Mouse (Mus musculus) brain, adult 2 months (tissue): ENCODE measurements around the gene Gm20604.

Source experiments
- DNase-seq: peaks from one replicate; pipeline ENCODE4 v3.0.0; 2011; ENCODE audit warnings: low read depth, low spot score

The Gm20604 gene

GRCm38 (mm10) chr12:102706833-102707463 is 51.5 kb downstream of the Gm20604 start:
- DNase-seq, result no peak

- DNase-seq, result peak; percentile 72
Observed at GRCm38 (mm10) chr12:102705906-102706640, 52.4 kb downstream of the Gm20604 start.

- DNase-seq, result peak; percentile 93
Observed at GRCm38 (mm10) chr12:102705216-102705871, 53.1 kb downstream of the Gm20604 start.

- DNase-seq, result peak; percentile 77
Observed at GRCm38 (mm10) chr12:102704457-102705198, 53.8 kb downstream of the Gm20604 start, which contains the start of gene Itpk1. Gene Itpk1, minus strand, starts transcription at chr12:102704930.

DNA sequence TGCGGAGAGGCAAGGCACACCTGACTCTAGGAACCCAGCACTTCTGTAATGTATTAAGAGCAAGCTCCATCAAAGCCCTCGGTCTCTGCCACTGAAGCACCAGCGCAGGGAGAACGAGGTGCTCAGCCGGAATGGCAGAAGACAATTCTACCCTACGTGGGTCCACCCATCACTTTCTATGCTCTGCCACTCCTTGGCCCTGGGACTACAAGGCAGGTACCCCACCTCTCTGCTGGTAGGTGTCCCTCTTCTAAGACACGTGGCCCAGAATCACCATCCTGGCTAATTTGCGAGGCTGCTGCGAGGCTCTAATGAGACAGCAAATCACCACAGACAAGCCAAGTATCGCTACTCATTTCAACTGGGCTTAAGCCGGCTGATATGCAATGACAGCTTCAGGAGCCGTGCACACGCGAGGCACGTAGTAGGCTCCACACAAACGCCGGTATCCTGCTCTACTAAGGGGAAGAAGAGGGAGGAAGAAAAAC is 54.5 kb downstream of the Gm20604 start:
- DNase-seq, result no peak

GRCm38 (mm10) chr12:102703441-102703840 is 55.0 kb downstream of the Gm20604 start:
- no peak for DNase-seq

GRCm38 (mm10) chr12:102703111-102703412 is 55.4 kb downstream of the Gm20604 start:
- DNase-seq, result peak; percentile 80

DNA sequence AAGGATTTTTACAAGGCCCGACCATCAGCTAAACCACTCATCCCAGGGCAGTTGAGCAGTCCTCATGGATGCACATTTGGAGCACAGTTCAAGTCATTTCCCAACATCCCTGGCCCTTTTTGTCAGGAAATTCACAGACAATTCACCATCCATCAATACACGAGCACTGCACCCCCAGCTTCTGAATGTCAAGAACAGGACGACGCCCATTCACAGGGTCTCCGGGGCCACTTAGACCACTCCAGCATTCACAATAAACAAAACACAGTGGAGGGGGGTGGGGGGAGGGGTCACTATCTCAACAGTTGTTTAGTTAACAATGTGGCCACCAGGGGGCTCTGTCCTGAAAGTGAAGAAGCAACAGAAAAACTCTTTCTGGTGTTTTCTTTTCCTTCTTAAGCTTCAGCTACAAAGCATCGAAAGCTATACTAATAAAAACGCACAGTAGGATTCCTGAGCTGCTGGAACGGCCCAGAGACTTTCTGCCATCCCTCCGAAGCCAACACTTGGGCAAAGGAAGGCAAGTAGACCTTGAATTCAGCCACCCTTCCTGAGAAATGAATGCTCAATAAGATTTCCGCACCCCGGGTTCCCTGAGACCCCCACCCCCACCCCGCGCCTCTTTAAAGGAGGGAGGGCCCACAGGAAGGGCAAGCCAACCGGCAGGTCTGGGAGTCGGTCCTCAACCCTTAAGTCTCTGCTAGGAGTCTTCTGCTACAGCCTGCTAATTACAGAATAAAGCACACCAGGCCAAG is 55.9 kb downstream of the Gm20604 start:
- peak; percentile 93 for DNase-seq

DNA sequence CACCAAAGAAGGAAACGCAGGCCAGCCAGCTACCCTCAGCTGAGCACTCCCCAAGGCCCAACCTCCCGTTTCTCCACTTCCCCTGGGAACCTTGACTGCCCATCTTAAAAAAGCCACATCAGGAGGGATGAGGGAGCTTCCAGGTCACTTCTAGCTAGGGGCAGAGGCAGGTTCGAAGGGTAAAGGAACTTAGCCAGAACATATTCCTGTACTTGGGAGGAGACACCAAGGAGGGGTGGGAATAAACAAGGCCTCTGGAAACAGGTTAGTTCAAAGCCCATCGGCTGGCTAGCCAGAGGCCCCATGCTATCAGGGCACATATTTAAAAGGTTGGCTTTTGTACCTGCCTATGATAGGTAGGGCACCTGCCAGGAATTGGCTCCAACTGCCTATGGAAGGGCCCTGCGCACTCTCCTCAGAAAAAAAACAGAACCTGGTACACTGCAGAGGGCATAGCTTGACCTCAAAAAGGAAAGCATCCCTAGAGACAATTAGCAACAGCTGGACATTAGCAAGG is 56.7 kb downstream of the Gm20604 start:
- no peak for DNase-seq

DNA sequence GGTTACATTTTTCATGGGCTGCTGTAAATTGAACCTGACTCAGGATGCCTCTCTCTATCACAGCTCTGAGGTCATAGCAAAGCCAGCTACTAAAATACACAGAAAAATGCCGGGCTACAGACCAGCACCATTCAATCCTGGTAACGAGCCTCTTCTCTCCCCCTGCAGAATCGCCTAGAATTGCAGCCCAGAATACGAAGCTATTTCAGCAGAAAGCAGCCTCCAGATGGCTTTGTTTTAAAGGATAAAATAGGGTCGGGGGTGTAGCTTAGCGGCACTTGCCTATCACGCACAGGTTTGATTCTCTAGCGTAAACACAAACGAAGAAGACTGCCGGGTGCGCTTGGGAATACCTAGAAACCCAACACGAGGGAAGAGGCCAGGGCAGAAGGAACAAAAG is 58.0 kb downstream of the Gm20604 start:
- peak; percentile 59 for DNase-seq

DNA sequence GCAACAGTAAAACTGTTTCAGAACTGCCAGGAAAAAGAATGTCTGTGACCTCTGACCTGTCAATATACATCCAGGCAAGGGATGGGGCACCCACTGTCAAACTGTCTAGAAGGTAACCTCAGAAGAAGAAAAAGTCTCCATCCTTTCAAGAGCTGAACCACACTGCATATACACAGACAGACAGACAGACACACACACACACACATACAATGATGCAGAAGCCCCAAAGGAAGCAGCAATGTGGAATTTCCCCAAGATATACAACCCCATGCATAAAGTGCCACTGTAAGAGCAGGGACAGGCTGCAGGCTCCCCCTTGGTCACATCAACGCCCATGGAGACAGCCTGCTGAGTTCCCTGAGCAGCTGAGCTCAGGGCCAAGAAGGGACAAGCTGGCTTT is 59.3 kb downstream of the Gm20604 start:
- DNase-seq, result no peak

DNA sequence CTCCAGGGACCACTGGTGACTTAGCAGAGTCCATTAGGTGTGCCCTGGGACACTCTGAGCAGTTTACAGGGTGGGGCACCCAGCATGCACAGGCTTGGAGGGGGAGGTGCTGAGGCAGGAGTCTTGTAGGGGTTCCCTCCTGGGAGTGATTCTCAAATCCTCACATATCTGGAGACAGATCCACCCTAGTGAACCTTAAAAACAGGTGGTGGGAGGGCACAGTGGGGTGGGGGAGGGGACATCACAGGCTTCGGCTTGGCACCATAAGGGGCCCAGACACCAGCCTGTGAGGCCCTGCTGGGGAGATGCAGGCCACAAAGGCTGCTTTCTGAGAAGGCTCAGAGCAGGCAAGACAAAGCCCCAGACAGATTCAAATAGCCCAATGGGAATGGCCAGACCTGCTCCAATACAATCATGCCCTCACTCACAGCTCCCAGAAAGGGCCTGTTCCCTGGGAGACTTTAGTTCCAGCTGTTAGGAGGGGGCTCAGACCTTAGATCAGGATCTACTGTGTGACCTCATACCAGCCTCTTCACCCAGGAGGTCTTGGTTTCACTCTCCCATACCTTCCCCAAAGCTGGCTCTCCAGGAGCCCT is 60.3 kb downstream of the Gm20604 start:
- peak; percentile 61 for DNase-seq

GRCm38 (mm10) chr12:102697381-102697780 is 61.1 kb downstream of the Gm20604 start:
- no peak for DNase-seq

DNA sequence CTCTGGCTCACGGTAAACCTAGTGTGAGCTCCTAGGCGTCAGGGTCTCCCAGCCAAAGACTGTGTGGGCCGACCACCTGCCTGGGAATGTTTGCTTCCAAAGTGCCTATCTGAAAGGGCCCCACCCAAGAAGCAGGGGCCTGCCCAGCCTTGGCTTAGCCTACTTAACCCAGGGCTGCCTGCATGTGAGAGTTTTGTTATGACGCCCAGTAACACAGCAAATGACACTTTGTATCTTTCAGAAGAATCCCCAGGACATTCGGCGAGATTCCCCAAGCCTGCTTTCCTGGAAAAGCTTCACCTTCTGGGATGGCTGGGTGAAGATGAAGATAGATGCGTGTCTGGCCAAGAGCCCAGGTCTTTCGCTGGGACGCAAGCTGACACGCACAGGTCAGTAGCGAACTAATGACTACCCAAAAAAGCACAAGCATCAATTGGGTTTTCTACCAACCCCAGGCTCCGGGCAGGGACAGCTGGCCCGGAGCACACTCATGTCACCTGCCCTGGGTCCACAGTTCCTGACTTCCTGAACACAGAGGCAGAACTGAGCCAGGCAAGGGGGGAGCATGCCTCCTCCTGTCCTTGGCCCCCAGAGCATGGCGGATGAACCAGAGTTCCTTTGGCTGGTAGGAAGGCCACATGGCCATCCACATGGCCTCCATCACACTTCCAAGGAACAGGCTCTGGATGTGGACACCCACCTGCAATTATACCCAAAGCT is 61.7 kb downstream of the Gm20604 start:
- DNase-seq, result peak; percentile 63

- DNase-seq, result peak; percentile 93
Observed at GRCm38 (mm10) chr12:102695369-102696239, 62.9 kb downstream of the Gm20604 start.

GRCm38 (mm10) chr12:102691761-102692160 is 66.7 kb downstream of the Gm20604 start:
- no peak for DNase-seq
